ENCODE assay signal across 13 mouse cellular contexts in genomic region chr9:48558637-48559036, GRCm38 (mm10). TPM values are rescaled to one million over a fixed set of nuclear protein-coding genes. Genes with fewer than 3 reads are reported as not detected.
DNase-seq lines count a peak whose midpoint lies in the region; ATAC-seq lines count a peak whose summit lies in the region.
"Had no signal": no experiment of that assay in that cellular context is flagged by ENCODE, and none has a peak within 500 bp of the region (broad histone marks: within the 10 kb centered on the region; RNA-seq: fewer than 3 reads in every experiment).

No protein-coding gene starts in this region.

- no peak overlapping the region for H3K27ac ChIP-seq in forebrain, embryonic 13.5 days
- H3K27ac ChIP-seq: hindbrain, embryonic 13.5 days; limb, embryonic 15.5 days had no signal

- H3K27me3 ChIP-seq in forebrain, embryonic 13.5 days = no peaks in the 10 kb centered on the region
- H3K27me3 ChIP-seq: limb, embryonic 15.5 days had no signal

- H3K4me2 ChIP-seq in forebrain, embryonic 13.5 days = no peak overlapping the region
- H3K4me2 ChIP-seq: hindbrain, embryonic 13.5 days; limb, embryonic 15.5 days had no signal

- H3K9ac ChIP-seq in forebrain, embryonic 13.5 days = no peak overlapping the region
- H3K9ac ChIP-seq: hindbrain, embryonic 13.5 days; limb, embryonic 15.5 days had no signal

- H3K9me3 ChIP-seq in forebrain, embryonic 13.5 days (replicated peaks) = no peaks in the 10 kb centered on the region
- H3K9me3 ChIP-seq: hindbrain, embryonic 13.5 days; limb, embryonic 15.5 days had no signal

- 78% methylated on average over 4 of the region's 4 CpGs for WGBS in forebrain, embryonic 13.5 days

- ATAC-seq in forebrain, embryonic 13.5 days = no peak

- no peaks in the 10 kb centered on the region for H3K4me1 ChIP-seq in forebrain, embryonic 13.5 days
- H3K4me1 ChIP-seq: hindbrain, embryonic 13.5 days; limb, embryonic 15.5 days had no signal

- no peaks in the 10 kb centered on the region for H3K36me3 ChIP-seq in forebrain, embryonic 13.5 days (ENCODE audit: poor library complexity, severe bottlenecking)
- H3K36me3 ChIP-seq: hindbrain, embryonic 13.5 days; limb, embryonic 15.5 days had no signal

- no peak overlapping the region for H3K4me3 ChIP-seq in forebrain, embryonic 13.5 days
- H3K4me3 ChIP-seq: hindbrain, embryonic 13.5 days; limb, embryonic 15.5 days had no signal

- DNase-seq in heart, adult 8-10 months (ENCODE audit: low spot score) = peak; percentile 13
- DNase-seq in heart, postnatal 4 days = no peak
- DNase-seq in CD8-positive naive resting alpha-beta T cell, adult 2 months (ENCODE audit: low read depth in 2 of 2, low spot score in 2 of 2) = peak; percentile 28 to 39
- DNase-seq in lung, postnatal 14 days = peak; percentile 18
- DNase-seq in spleen, postnatal 36 days (ENCODE audit: low spot score in 2 of 2) = peak; percentile 88 to 90
- DNase-seq in cerebellum, adult 8-10 months = no peak
- DNase-seq in frontal cortex, postnatal 14 days (ENCODE audit: low spot score in 2 of 2) = no peak
- DNase-seq: adrenal gland, adult 8-10 months; right cerebral cortex, postnatal 25 days had no signal

RNA-seq across cellular contexts. Expression of gene Nnmt, which starts 46.3 kb away (rescaled TPM):
- total RNA-seq in heart, adult 8-10 months (2022) = 1 to 10 TPM; 3.2 to 5.2 (median 4.3) TPM
- 10 to 100 TPM; 10.3 to 13.6 TPM for total RNA-seq in heart, postnatal 4 days (2021)
- polyA plus RNA-seq in forebrain, embryonic 13.5 days (2015; fragmentation: Nextera tagmentation; extraction: Ambion mirVana) = 0.40 TPM in 1 of 2 replicates, not detected in the other
- polyA plus RNA-seq: C2C12 had no signal

Comparison
In these comparisons a context has a peak if more than half of its experiments do, and no peak if none do; other contexts are left out.
1. DNase-seq: peak in heart, adult 8-10 months (single experiment), CD8-positive naive resting alpha-beta T cell, adult 2 months (2 of 2), lung, postnatal 14 days (single experiment) and spleen, postnatal 36 days (2 of 2); none in heart, postnatal 4 days (single experiment), cerebellum, adult 8-10 months (single experiment) and frontal cortex, postnatal 14 days (0 of 2).